Mouse (Mus musculus): ENCODE results near the gene Caly.

Caly gene

GRCm38 (mm10) chr7:140082242-140082678 lies at the start of gene Caly:
Gene Caly, minus strand, starts transcription at chr7:140082548.
- in situ Hi-C loops (cut with MboI, MseI), result loop anchor here (10.0 kb wide), 1 partner anchor 53 kb away; the partner anchor contains the start of gene Mtg1

GRCm38 (mm10) chr7:140127911-140128310 lies 45.6 kb upstream of the Caly start:
- in situ Hi-C loops (cut with MboI, MseI), result loop anchor here (10.0 kb wide), 1 partner anchor 1927 kb away; no protein-coding TSS in a partner anchor

- in situ Hi-C loops (cut with MboI, MseI), result loop anchor here (10.0 kb wide), 1 partner anchor 1928 kb away; no protein-coding TSS in a partner anchor
These were observed 44.6 kb upstream of the Caly start for GRCm38 (mm10) chr7:140126934-140127333.

GRCm38 (mm10) chr7:140126022-140126350 lies 43.6 kb upstream of the Caly start:
- in situ Hi-C loops (cut with MboI, MseI), result loop anchor here (10.0 kb wide), 1 partner anchor 1929 kb away; no protein-coding TSS in a partner anchor

GRCm38 (mm10) chr7:140125278-140126021 lies 43.1 kb upstream of the Caly start:
- in situ Hi-C loops (cut with MboI, MseI), result loop anchor here (10.0 kb wide), 1 partner anchor 1929 kb away; no protein-coding TSS in a partner anchor

- in situ Hi-C loops (cut with MboI, MseI), result loop anchor here (10.0 kb wide), 1 partner anchor 1930 kb away; no protein-coding TSS in a partner anchor
These were observed 42.0 kb upstream of the Caly start for GRCm38 (mm10) chr7:140124382-140124781.

GRCm38 (mm10) chr7:140122765-140123164 lies 40.4 kb upstream of the Caly start:
- in situ Hi-C loops (cut with MboI, MseI), result loop anchor here (10.0 kb wide), 1 partner anchor 1932 kb away; no protein-coding TSS in a partner anchor

- in situ Hi-C loops (cut with MboI, MseI), result loop anchor here (10.0 kb wide), 1 partner anchor 1933 kb away; no protein-coding TSS in a partner anchor
These were observed 39.1 kb upstream of the Caly start for GRCm38 (mm10) chr7:140121338-140121910.

- in situ Hi-C loops (cut with MboI, MseI), result loop anchor here (10.0 kb wide), 1 partner anchor 1934 kb away; no protein-coding TSS in a partner anchor
These were observed 38.1 kb upstream of the Caly start for GRCm38 (mm10) chr7:140120484-140120883.

GRCm38 (mm10) chr7:140116329-140117054 lies 34.1 kb upstream of the Caly start, which contains the start of gene Echs1:
Gene Echs1, minus strand, starts transcription at chr7:140116476.
- in situ Hi-C loops (cut with MboI, MseI), result no loop called here

- in situ Hi-C loops (cut with MboI, MseI), result no loop called here
These were observed 33.4 kb upstream of the Caly start, which contains the start of gene Paox for GRCm38 (mm10) chr7:140115583-140116328. Gene Paox, plus strand, starts transcription at chr7:140115799.

GRCm38 (mm10) chr7:140111943-140112342 lies 29.6 kb upstream of the Caly start:
- in situ Hi-C loops (cut with MboI, MseI), result no loop called here

- in situ Hi-C loops (cut with MboI, MseI), result no loop called here
These were observed 21.7 kb upstream of the Caly start for GRCm38 (mm10) chr7:140104009-140104408.

GRCm38 (mm10) chr7:140101993-140102860 lies 19.9 kb upstream of the Caly start, which contains the start of gene Fuom:
Gene Fuom, minus strand, starts transcription at chr7:140102441.
- in situ Hi-C loops (cut with MboI, MseI), result no loop called here

GRCm38 (mm10) chr7:140101498-140101897 lies 19.1 kb upstream of the Caly start:
- in situ Hi-C loops (cut with MboI, MseI), result no loop called here

- in situ Hi-C loops (cut with MboI, MseI), result no loop called here
These were observed 16.1 kb upstream of the Caly start for GRCm38 (mm10) chr7:140098466-140098865.

GRCm38 (mm10) chr7:140096055-140096454 lies 13.7 kb upstream of the Caly start:
- in situ Hi-C loops (cut with MboI, MseI), result no loop called here

- in situ Hi-C loops (cut with MboI, MseI), result no loop called here
These were observed 13.2 kb upstream of the Caly start for GRCm38 (mm10) chr7:140095556-140095955.

- in situ Hi-C loops (cut with MboI, MseI), result no loop called here
These were observed 12.6 kb upstream of the Caly start for GRCm38 (mm10) chr7:140094954-140095353.
